ENCODE assay signal across 8 mouse cellular contexts in genomic region chr8:84785756-84786677, GRCm38 (mm10). TPM values are rescaled to one million over a fixed set of nuclear protein-coding genes. Genes with fewer than 3 reads are reported as not detected.
DNase-seq lines count a peak whose midpoint lies in the region; ATAC-seq lines count a peak whose summit lies in the region.

No protein-coding gene starts in this region.

- no peak overlapping the region for H3K27ac ChIP-seq in heart, embryonic 11.5 days (ENCODE audit: low read depth, low read length)
- H3K27ac ChIP-seq in kidney, embryonic 15.5 days: no peak overlapping the region
- no peak overlapping the region for H3K27ac ChIP-seq in midbrain, embryonic 11.5 days (ENCODE audit: low read depth, low read length)

- peaks cover 100% of the 10 kb centered on the region for H3K27me3 ChIP-seq in heart, embryonic 11.5 days (ENCODE audit: control insufficient read depth, insufficient read depth, low read length)
- peaks cover 100% of the 10 kb centered on the region for H3K27me3 ChIP-seq in kidney, embryonic 15.5 days
- H3K27me3 ChIP-seq in midbrain, embryonic 11.5 days (ENCODE audit: control insufficient read depth, insufficient read depth, low read length): peaks cover 100% of the 10 kb centered on the region

- peak; percentile 27 to 61 for DNase-seq in left cerebral cortex, postnatal 25 days (ENCODE audit: low spot score in 2 of 2)
- DNase-seq in left cerebral cortex, adult 11 months (ENCODE audit: low spot score): no peak
- peak; percentile 60 to 64 for DNase-seq in cerebellum, postnatal 14 days
- DNase-seq in midbrain, embryonic 11.5 days (ENCODE audit: low spot score, missing footprints): peak; percentile 93
- DNase-seq in yolk sac, embryonic 10.5 days (ENCODE audit: low spot score): no peak
- no peak for DNase-seq in thymus, postnatal 14 days

- ATAC-seq in heart, embryonic 11.5 days (replicated peaks; ENCODE audit: insufficient number of reproducible peaks, low FRiP score, low TSS enrichment): no peak
- ATAC-seq in kidney, embryonic 15.5 days (replicated peaks; ENCODE audit: low FRiP score): peak; percentile 37; the same call in 1 of the 2 replicates
- ATAC-seq in midbrain, embryonic 11.5 days (ENCODE audit: low FRiP score): no peak

- peaks cover 14% of the 10 kb centered on the region for H3K4me1 ChIP-seq in heart, embryonic 11.5 days (ENCODE audit: control insufficient read depth, insufficient read depth, low read length)
- H3K4me1 ChIP-seq in kidney, embryonic 15.5 days: peaks cover 38% of the 10 kb centered on the region
- H3K4me1 ChIP-seq in midbrain, embryonic 11.5 days (ENCODE audit: control insufficient read depth, insufficient read depth, low read length): no peaks in the 10 kb centered on the region

- intact Hi-C loops in left cerebral cortex, postnatal 25 days (cut with DNase I): no loop called here

- H3K36me3 ChIP-seq in heart, embryonic 11.5 days (ENCODE audit: control insufficient read depth, insufficient read depth, low read length): no peaks in the 10 kb centered on the region
- no peaks in the 10 kb centered on the region for H3K36me3 ChIP-seq in kidney, embryonic 15.5 days
- no peaks in the 10 kb centered on the region for H3K36me3 ChIP-seq in midbrain, embryonic 11.5 days (ENCODE audit: control insufficient read depth, insufficient read depth, low read length)

- H3K4me3 ChIP-seq in heart, embryonic 11.5 days (ENCODE audit: low read depth, low read length): peak overlapping the region; percentile 14; the same call in 1 of the 2 replicates
- H3K4me3 ChIP-seq in kidney, embryonic 15.5 days (replicated peaks): peak overlapping the region; percentile 12; the same call in 1 of the 2 replicates
- no peak overlapping the region for H3K4me3 ChIP-seq in midbrain, embryonic 11.5 days (ENCODE audit: low read depth, low read length)

- H3K9me3 ChIP-seq in heart, embryonic 11.5 days (replicated peaks; ENCODE audit: control insufficient read depth, low read length): no peaks in the 10 kb centered on the region
- H3K9me3 ChIP-seq in kidney, embryonic 15.5 days (replicated peaks): no peaks in the 10 kb centered on the region
- H3K9me3 ChIP-seq in midbrain, embryonic 11.5 days (ENCODE audit: control insufficient read depth, low read length): no peaks in the 10 kb centered on the region

- no peak overlapping the region for H3K9ac ChIP-seq in heart, embryonic 11.5 days (ENCODE audit: low read depth, low read length)
- H3K9ac ChIP-seq in kidney, embryonic 15.5 days: no peak overlapping the region
- H3K9ac ChIP-seq in midbrain, embryonic 11.5 days (ENCODE audit: low read length): no peak overlapping the region

- 3% methylated on average over 38 of the region's 38 CpGs for WGBS in heart, embryonic 11.5 days (ENCODE audit: insufficient replicate concordance)
- 5% methylated on average over 38 of the region's 38 CpGs for WGBS in kidney, embryonic 15.5 days
- WGBS in midbrain, embryonic 11.5 days: 1% methylated on average over 38 of the region's 38 CpGs

- no peak overlapping the region for H3K4me2 ChIP-seq in heart, embryonic 11.5 days
- peak overlapping the region; percentile 35 for H3K4me2 ChIP-seq in kidney, embryonic 15.5 days
- no peak overlapping the region for H3K4me2 ChIP-seq in midbrain, embryonic 11.5 days

RNA-seq across cellular contexts. Expression of gene Nfix, which starts 14.1 kb away (rescaled TPM):
- total RNA-seq in left cerebral cortex, postnatal 25 days (2021): 100 to 1,000 TPM; 273 to 322 TPM
- 6.1 and 7.6 TPM in 2 replicates for polyA plus RNA-seq in heart, embryonic 11.5 days (2014; fragmentation: Nextera tagmentation; extraction: Ambion mirVana)
- 14.2 and 15.5 TPM in 2 replicates for polyA plus RNA-seq in kidney, embryonic 15.5 days (2015; fragmentation: Nextera tagmentation; extraction: Ambion mirVana)
- 2.2 and 2.5 TPM in 2 replicates for polyA plus RNA-seq in midbrain, embryonic 11.5 days (2014; fragmentation: Nextera tagmentation; extraction: Ambion mirVana)

RNA-seq across cellular contexts. Expression of gene Dand5, which starts 36.6 kb away (rescaled TPM):
- total RNA-seq in left cerebral cortex, postnatal 25 days (2021): 1 to 10 TPM; 8.3 to 9.5 TPM
- 5.0 and 6.0 TPM in 2 replicates for polyA plus RNA-seq in heart, embryonic 11.5 days (2014; fragmentation: Nextera tagmentation; extraction: Ambion mirVana)
- polyA plus RNA-seq in kidney, embryonic 15.5 days (2015; fragmentation: Nextera tagmentation; extraction: Ambion mirVana): 6.3 and 7.0 TPM in 2 replicates
- 3.9 and 4.6 TPM in 2 replicates for polyA plus RNA-seq in midbrain, embryonic 11.5 days (2014; fragmentation: Nextera tagmentation; extraction: Ambion mirVana)

RNA-seq across cellular contexts. Expression of gene Gadd45gip1, which starts 45.3 kb away (rescaled TPM):
- total RNA-seq in left cerebral cortex, postnatal 25 days (2021): 10 to 100 TPM; 23.4 to 24.7 TPM
- 51.5 and 52.2 TPM in 2 replicates for polyA plus RNA-seq in heart, embryonic 11.5 days (2014; fragmentation: Nextera tagmentation; extraction: Ambion mirVana)
- 52.6 and 53.0 TPM in 2 replicates for polyA plus RNA-seq in kidney, embryonic 15.5 days (2015; fragmentation: Nextera tagmentation; extraction: Ambion mirVana)
- polyA plus RNA-seq in midbrain, embryonic 11.5 days (2014; fragmentation: Nextera tagmentation; extraction: Ambion mirVana): 37.3 and 37.8 TPM in 2 replicates

RNA-seq across cellular contexts. Expression of gene Rad23a, which starts 54.4 kb away (rescaled TPM):
- 10 to 100 TPM; 67.8 to 73.7 TPM for total RNA-seq in left cerebral cortex, postnatal 25 days (2021)
- 125 and 127 TPM in 2 replicates for polyA plus RNA-seq in heart, embryonic 11.5 days (2014; fragmentation: Nextera tagmentation; extraction: Ambion mirVana)
- 112 and 122 TPM in 2 replicates for polyA plus RNA-seq in kidney, embryonic 15.5 days (2015; fragmentation: Nextera tagmentation; extraction: Ambion mirVana)
- 87.7 and 100 TPM in 2 replicates for polyA plus RNA-seq in midbrain, embryonic 11.5 days (2014; fragmentation: Nextera tagmentation; extraction: Ambion mirVana)

Comparison
In these comparisons a context has a peak if more than half of its experiments do, and no peak if none do; other contexts are left out.
1. DNase-seq: peak in left cerebral cortex, postnatal 25 days (2 of 2), cerebellum, postnatal 14 days (2 of 2) and midbrain, embryonic 11.5 days (single experiment); none in left cerebral cortex, adult 11 months (single experiment), yolk sac, embryonic 10.5 days (single experiment) and thymus, postnatal 14 days (single experiment).